Mouse (Mus musculus) intestine, embryonic 15.5 days (tissue): ENCODE data around the gene Bhlha9. TPM values are rescaled to one million over a fixed set of nuclear protein-coding genes. Genes with fewer than 3 reads are reported as not detected.

Source experiments
- ATAC-seq: fragments of 200-750 bp; cut with Nextera tagmentation; 2 replicates; pipeline ENCODE4 v1.8.0; 2017; ENCODE audit warnings: moderate TSS enrichment, moderate library complexity
- H3K27ac ChIP-seq: fragments of 300-500 bp; sonication (generic); 2 replicates; pipeline ENCODE4 v1.5.1; 2015; ENCODE audit warnings: mild to moderate bottlenecking, inconsistent platforms
- H3K27me3 ChIP-seq: fragments of 300-500 bp; sonication (generic); replicated peaks from 2 replicates; pipeline ENCODE4 v1.6.1; 2015; ENCODE audit warnings: inconsistent platforms
- H3K36me3 ChIP-seq: fragments of 300-500 bp; sonication (generic); 2 replicates; pipeline ENCODE4 v1.6.1; 2015; ENCODE audit warnings: inconsistent platforms
- H3K4me1 ChIP-seq: fragments of 300-500 bp; sonication (generic); replicated peaks from 2 replicates; pipeline ENCODE4 v1.6.1; 2015; ENCODE audit warnings: inconsistent platforms
- H3K4me2 ChIP-seq: fragments of 300-500 bp; sonication (generic); replicated peaks from 2 replicates; pipeline ENCODE4 v1.6.1; 2015; ENCODE audit warnings: mild to moderate bottlenecking, inconsistent platforms
- H3K4me3 ChIP-seq: fragments of 300-500 bp; sonication (generic); replicated peaks from 2 replicates; pipeline ENCODE4 v1.5.1; 2015; ENCODE audit warnings: inconsistent platforms
- H3K9ac ChIP-seq: fragments of 300-500 bp; sonication (generic); 2 replicates; pipeline ENCODE4 v1.6.1; 2015; ENCODE audit warnings: inconsistent platforms
- H3K9me3 ChIP-seq: fragments of 300-500 bp; sonication (generic); 2 replicates; pipeline ENCODE4 v1.6.1; 2016; ENCODE audit warnings: inconsistent platforms
- WGBS: fragments of 180-500 bp; shearing (Covaris S2); methylation state at CpG from one replicate; pipeline ENCODE4 v1.1.7; 2015; 5-methylcytosine and 5-hydroxymethylcytosine counted together
- polyA plus RNA-seq: library from polyadenylated mRNA; unstranded; fragments of >200 nt; fragmentation: Nextera tagmentation; extraction: Ambion mirVana; gene quantifications from 2 replicates; pipeline ENCODE4 v1.2.1, GENCODE M21; 2015

Gene Bhlha9
- polyA plus RNA-seq, 1 experiment from 2014 or later: 0.19 TPM

GRCm38 (mm10) chr11:76717000-76717399 lies 44.7 kb downstream of the Bhlha9 start:
- Histone ChIP-seq H3K4me2 (no peak overlapping the region), H3K4me1 (no peaks in the 10 kb centered on the region), H3K9me3 (no peaks in the 10 kb centered on the region), H3K27me3 (no peaks in the 10 kb centered on the region), H3K9ac (no peak overlapping the region), H3K36me3 (no peaks in the 10 kb centered on the region), H3K27ac (no peak overlapping the region), H3K4me3 (no peak overlapping the region)
- no peak for ATAC-seq
- WGBS: 62% methylated on average over 4 of the region's 4 CpGs

Other genes with a start within 250 kb of the Bhlha9 start
- gene Abr, start 50.2 kb upstream of the Bhlha9 start, polyA plus RNA-seq: 37.9 and 38.3 TPM in 2 replicates
- gene Trarg1, start 7.3 kb downstream of the Bhlha9 start, polyA plus RNA-seq: 0.35 and 0.64 TPM in 2 replicates
- gene Gosr1, start 91.1 kb downstream of the Bhlha9 start, polyA plus RNA-seq: 24.9 and 28.6 TPM in 2 replicates
- 10.1 and 11.3 TPM in 2 replicates for gene Cpd, start 174.5 kb downstream of the Bhlha9 start, polyA plus RNA-seq
- 1.6 and 2.4 TPM in 2 replicates for gene Tmigd1, start 229.7 kb downstream of the Bhlha9 start, polyA plus RNA-seq